Mouse (Mus musculus) liver, embryonic 12.5 days (tissue): ENCODE data around the gene Gtf2e1. TPM values are rescaled to one million over a fixed set of nuclear protein-coding genes. Genes with fewer than 3 reads are reported as not detected.

Experiments used
- ATAC-seq: fragments of 200-750 bp; cut with Nextera tagmentation; 2 replicates; pipeline ENCODE4 v1.8.0; 2017; ENCODE audit warnings: moderate number of reproducible peaks, mild to moderate bottlenecking, moderate library complexity
- H3K27ac ChIP-seq: fragments of 300-500 bp; sonication (generic); 2 replicates; pipeline ENCODE4 v1.5.1; 2016; ENCODE audit warnings: mild to moderate bottlenecking
- H3K27me3 ChIP-seq: fragments of 300-500 bp; sonication (generic); replicated peaks from 2 replicates; pipeline ENCODE4 v1.6.1; 2016; ENCODE audit warnings: mild to moderate bottlenecking, moderate library complexity
- H3K36me3 ChIP-seq: fragments of 300-500 bp; sonication (generic); 2 replicates; pipeline ENCODE4 v1.6.1; 2016; ENCODE audit warnings: mild to moderate bottlenecking, moderate library complexity
- H3K4me1 ChIP-seq: fragments of 300-500 bp; sonication (generic); 2 replicates; pipeline ENCODE4 v1.6.1; 2016
- H3K4me2 ChIP-seq: fragments of 300-500 bp; sonication (generic); 2 replicates; pipeline ENCODE4 v1.6.1; 2016; ENCODE audit warnings: mild to moderate bottlenecking, moderate library complexity
- H3K4me3 ChIP-seq: fragments of 300-500 bp; sonication (generic); 2 replicates; pipeline ENCODE4 v1.5.1; 2016; ENCODE audit warnings: mild to moderate bottlenecking, moderate library complexity
- H3K9ac ChIP-seq: fragments of 300-500 bp; sonication (generic); 2 replicates; pipeline ENCODE4 v1.6.1; 2016; ENCODE audit warnings: mild to moderate bottlenecking, moderate library complexity
- H3K9me3 ChIP-seq: fragments of 300-500 bp; sonication (generic); replicated peaks from 2 replicates; pipeline ENCODE4 v1.6.1; 2016; ENCODE audit warnings: mild to moderate bottlenecking, moderate library complexity
- WGBS: fragments of 180-500 bp; shearing (Covaris S2); methylation state at CpG from one replicate; pipeline ENCODE4 v1.1.7; 2016; ENCODE audit not compliant: insufficient replicate concordance; 5-methylcytosine and 5-hydroxymethylcytosine counted together
- polyA plus RNA-seq: library from polyadenylated mRNA; unstranded; fragments of >200 nt; fragmentation: Nextera tagmentation; extraction: Ambion mirVana; gene quantifications from 2 replicates; pipeline ENCODE4 v1.2.1, GENCODE M21; 2016

The Gtf2e1 gene
- polyA plus RNA-seq, 1 experiment from 2014 or later, result 18.1 TPM

DNA sequence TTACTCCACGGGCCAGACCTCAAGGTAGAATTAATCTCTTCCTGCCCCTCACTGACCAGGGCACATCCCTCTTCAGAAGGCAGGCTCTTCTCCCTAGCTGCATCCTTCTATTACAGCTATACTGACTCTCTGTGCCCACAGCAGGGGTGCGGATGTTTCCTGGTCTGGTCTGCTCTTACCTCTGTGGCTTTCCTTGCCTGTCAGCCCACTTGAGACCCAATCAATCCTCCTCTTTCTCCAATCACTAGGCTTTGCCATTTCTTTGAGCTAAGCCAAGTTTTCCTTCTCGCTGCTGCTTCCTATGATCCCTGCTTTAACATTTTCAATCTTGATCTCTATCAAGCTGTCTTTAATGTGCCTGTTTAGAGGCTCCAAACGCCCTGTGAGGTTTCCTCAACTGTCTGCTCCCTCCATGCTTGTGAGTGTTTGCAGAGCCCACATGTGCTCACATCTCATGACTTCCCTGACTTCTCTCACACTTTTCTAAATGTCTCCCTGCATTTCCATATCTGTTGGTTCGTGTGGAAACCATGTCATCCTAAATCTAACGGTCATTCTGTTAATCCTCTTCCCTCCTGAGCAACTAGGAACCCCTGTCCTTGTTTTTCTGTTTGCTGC lies 23.1 kb downstream of the Gtf2e1 start:
- Histone ChIP-seq H3K9ac (no peak overlapping the region), H3K4me1 (peaks cover 4% of the 10 kb centered on the region; the same call in 1 of the 2 replicates), H3K36me3 (peaks cover 69% of the 10 kb centered on the region), H3K9me3 (no peaks in the 10 kb centered on the region), H3K27me3 (no peaks in the 10 kb centered on the region), H3K4me3 (no peak overlapping the region), H3K27ac (no peak overlapping the region), H3K4me2 (no peak overlapping the region)
- ATAC-seq, result no peak
- 77% methylated on average over 6 of the region's 6 CpGs for WGBS

DNA sequence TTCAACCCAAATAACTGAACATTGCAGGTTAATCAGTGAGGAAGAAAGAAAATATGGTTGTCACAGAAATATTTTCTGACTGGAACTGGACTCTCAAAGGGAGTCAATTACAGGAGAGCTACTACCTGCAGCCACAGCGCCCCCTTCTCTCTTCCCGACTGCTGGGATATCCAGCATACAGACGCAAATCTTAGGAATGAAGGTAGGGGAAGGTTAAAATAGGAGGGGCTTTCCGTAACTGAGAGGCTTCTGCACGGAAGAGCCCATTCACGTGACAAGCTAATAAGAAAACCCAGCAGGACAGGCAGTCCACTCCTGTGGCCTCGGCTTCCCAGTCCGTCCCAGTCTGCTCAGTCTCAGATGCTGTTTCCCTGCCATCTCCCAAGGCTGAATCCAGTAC lies 24.9 kb downstream of the Gtf2e1 start:
- Histone ChIP-seq H3K9ac (no peak overlapping the region), H3K36me3 (peaks cover 67% of the 10 kb centered on the region), H3K4me1 (peaks cover 4% of the 10 kb centered on the region; the same call in 1 of the 2 replicates), H3K27ac (no peak overlapping the region), H3K27me3 (no peaks in the 10 kb centered on the region), H3K9me3 (no peaks in the 10 kb centered on the region), H3K4me2 (no peak overlapping the region), H3K4me3 (no peak overlapping the region)
- 78% methylated on average over 8 of the region's 8 CpGs for WGBS
- ATAC-seq, result no peak

DNA sequence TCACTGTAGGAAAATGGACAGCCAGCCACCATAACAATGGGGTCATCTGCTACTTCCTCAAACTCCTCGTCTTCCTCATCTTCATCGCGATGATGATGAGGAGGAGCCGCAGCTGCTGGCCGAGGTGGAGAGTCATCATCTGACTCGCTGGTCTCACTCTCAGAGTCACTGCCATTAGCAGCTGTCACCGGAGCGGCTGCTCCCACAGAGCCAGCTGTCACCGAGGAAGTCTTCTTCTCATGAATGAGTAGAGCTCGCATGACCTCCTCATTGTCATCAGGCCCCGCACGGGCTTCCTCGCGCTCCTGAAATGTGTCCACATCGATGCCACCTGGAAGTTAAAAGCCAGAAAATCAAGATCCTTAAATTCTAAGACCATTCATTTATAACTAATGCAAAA lies 28.1 kb downstream of the Gtf2e1 start:
- Histone ChIP-seq H3K4me1 (no peaks in the 10 kb centered on the region), H3K27ac (no peak overlapping the region), H3K4me2 (no peak overlapping the region), H3K36me3 (peaks cover 53% of the 10 kb centered on the region), H3K27me3 (no peaks in the 10 kb centered on the region), H3K9ac (no peak overlapping the region), H3K4me3 (no peak overlapping the region), H3K9me3 (no peaks in the 10 kb centered on the region)
- 83% methylated on average over 15 of the region's 15 CpGs for WGBS
- no peak for ATAC-seq

DNA sequence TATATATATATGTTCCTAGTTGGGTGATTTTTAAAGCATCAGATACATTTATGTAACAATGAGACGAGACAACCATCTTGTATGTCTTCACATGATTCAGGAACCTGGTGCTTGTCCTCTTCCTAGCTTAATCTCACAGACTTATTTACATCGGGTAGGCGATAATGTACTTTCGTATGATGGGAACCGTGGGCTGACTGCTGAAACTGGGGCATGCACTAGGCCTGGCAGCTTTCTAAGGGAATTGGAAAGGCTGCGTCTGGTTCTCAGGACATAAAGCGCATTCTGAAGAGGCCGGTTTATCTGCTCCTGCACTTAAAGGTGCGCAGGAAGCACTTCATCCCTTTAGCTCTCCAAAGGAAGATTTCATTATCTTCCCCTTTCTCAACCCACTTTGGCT lies 32.8 kb downstream of the Gtf2e1 start:
- H3K9me3 ChIP-seq, result no peaks in the 10 kb centered on the region

DNA sequence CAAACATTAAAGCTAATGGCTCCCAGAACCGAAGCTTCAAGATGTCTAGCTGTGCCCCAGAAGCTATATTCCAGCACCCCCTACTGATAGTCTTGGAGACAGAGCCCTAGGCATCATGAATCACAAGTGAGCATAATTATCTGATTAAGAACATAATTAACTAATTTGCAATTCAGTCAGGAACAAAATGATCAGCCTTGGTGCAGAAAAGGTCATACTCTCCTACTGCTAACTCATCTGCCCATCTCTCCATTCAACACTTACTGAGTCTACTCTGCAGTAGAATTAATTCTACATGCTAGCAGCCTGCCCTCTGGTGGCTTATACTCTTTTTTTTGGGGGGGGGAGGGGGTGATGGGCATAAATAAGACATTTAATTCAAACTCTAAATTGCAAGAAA lies 35.1 kb downstream of the Gtf2e1 start:
- Histone ChIP-seq H3K9ac (no peak overlapping the region), H3K27ac (no peak overlapping the region), H3K4me1 (no peaks in the 10 kb centered on the region), H3K4me2 (no peak overlapping the region), H3K4me3 (no peak overlapping the region), H3K27me3 (no peaks in the 10 kb centered on the region), H3K36me3 (peaks cover 3% of the 10 kb centered on the region; the same call in 1 of the 2 replicates), H3K9me3 (no peaks in the 10 kb centered on the region)
- no peak for ATAC-seq
- WGBS, result 46% methylated on average over 1 of the region's 1 CpGs

More for the DNA sequence above, 32.8 kb downstream of the Gtf2e1 start:
- Histone ChIP-seq H3K36me3 (peaks cover 22% of the 10 kb centered on the region), H3K4me3 (no peak overlapping the region), H3K4me2 (no peak overlapping the region), H3K27ac (no peak overlapping the region), H3K27me3 (no peaks in the 10 kb centered on the region), H3K9ac (no peak overlapping the region), H3K4me1 (no peaks in the 10 kb centered on the region)
- 78% methylated on average over 9 of the region's 9 CpGs for WGBS
- no peak for ATAC-seq

DNA sequence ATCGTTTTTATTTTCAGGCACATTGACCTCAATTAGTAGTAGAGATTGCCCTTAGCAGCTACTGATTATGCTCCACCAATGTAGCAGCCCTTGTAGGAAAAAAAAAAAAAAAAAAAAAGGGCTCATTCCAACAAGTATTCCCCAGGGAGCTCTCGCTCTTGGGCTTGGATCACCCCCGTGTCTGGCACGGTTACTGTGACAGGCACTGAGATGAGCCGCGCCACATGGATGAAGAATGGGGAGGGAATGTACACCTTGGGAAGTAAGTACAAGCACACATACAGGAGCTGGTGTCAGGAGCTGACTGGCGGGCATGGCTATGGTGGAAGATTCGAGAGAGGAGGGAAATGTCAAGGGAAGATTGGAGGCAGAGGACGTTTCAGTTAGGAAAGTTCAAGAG lies 41.0 kb downstream of the Gtf2e1 start:
- H3K4me2 ChIP-seq, result no peak overlapping the region

DNA sequence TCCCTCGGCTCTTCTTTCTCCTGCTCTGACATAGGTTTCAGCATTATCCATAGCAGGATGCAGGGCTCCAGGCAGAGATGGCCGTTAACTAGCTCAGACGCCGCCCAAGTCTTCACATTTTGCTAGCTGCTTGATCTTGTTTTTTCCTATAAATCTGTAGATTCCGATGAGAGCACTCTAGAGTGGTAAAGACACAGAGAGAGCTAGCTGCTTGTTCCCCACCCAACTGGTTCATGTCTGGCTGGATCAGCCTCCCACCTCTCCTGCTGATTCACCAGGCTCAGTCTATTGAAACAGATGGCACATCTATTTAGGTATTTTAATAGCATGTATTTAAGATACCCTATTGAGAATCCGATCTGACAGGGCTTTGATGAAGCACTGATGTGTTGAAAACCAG lies 44.6 kb downstream of the Gtf2e1 start:
- Histone ChIP-seq H3K4me2 (no peak overlapping the region), H3K4me1 (no peaks in the 10 kb centered on the region), H3K27me3 (no peaks in the 10 kb centered on the region), H3K9me3 (no peaks in the 10 kb centered on the region), H3K4me3 (no peak overlapping the region), H3K36me3 (no peaks in the 10 kb centered on the region), H3K27ac (no peak overlapping the region), H3K9ac (no peak overlapping the region)
- WGBS, result 69% methylated on average over 6 of the region's 6 CpGs
- no peak for ATAC-seq

More for the DNA sequence above, 41.0 kb downstream of the Gtf2e1 start:
- no peaks in the 10 kb centered on the region for H3K9me3 ChIP-seq
- no peaks in the 10 kb centered on the region for H3K4me1 ChIP-seq
- H3K27me3 ChIP-seq, result no peaks in the 10 kb centered on the region
- H3K4me3 ChIP-seq, result no peak overlapping the region
- no peak overlapping the region for H3K27ac ChIP-seq
- ATAC-seq, result no peak
- H3K36me3 ChIP-seq, result no peaks in the 10 kb centered on the region
- 67% methylated on average over 9 of the region's 9 CpGs for WGBS
- no peak overlapping the region for H3K9ac ChIP-seq

DNA sequence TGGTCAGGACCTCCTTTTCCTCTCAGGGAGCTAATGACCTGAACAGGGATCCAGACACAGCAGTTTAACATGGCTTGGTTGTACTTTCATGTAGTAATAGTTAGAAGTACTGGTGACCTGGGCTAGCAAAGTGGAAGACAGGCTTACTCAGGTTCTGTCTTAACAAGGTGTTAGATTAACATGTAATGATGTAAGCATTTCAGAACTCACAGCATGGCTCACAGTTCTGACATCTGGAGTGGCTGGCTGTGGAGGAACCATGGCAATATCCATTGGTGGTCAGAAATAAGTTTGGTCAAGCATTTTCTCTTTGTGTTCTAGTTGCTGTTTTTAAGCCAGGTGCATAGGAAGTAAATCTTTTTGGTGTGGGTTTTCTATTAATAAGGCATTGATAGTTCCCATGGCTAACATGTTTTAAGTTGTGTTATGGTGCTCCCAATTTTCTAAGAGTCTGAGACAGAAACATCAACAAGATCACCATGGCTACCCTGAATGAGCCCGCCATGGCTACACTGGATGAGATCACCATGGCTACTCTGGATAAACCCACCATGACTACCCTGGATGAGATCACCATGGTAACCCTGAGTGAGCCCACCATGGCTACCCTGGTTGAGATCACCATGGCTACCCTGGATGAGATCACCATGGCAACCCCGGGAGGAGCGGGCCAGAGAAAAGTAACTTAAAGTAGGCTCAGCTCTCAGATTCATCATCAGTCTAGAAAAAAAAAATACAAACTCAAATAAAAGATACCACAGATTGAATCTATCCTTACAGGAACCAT lies 52.6 kb downstream of the Gtf2e1 start:
- no peak overlapping the region for H3K4me2 ChIP-seq
- H3K27ac ChIP-seq, result no peak overlapping the region
- H3K4me1 ChIP-seq, result no peaks in the 10 kb centered on the region
- H3K9ac ChIP-seq, result no peak overlapping the region
- H3K27me3 ChIP-seq, result no peaks in the 10 kb centered on the region
- no peaks in the 10 kb centered on the region for H3K36me3 ChIP-seq
- 82% methylated on average over 3 of the region's 3 CpGs for WGBS
- no peaks in the 10 kb centered on the region for H3K9me3 ChIP-seq
- no peak overlapping the region for H3K4me3 ChIP-seq
- ATAC-seq, result no peak

DNA sequence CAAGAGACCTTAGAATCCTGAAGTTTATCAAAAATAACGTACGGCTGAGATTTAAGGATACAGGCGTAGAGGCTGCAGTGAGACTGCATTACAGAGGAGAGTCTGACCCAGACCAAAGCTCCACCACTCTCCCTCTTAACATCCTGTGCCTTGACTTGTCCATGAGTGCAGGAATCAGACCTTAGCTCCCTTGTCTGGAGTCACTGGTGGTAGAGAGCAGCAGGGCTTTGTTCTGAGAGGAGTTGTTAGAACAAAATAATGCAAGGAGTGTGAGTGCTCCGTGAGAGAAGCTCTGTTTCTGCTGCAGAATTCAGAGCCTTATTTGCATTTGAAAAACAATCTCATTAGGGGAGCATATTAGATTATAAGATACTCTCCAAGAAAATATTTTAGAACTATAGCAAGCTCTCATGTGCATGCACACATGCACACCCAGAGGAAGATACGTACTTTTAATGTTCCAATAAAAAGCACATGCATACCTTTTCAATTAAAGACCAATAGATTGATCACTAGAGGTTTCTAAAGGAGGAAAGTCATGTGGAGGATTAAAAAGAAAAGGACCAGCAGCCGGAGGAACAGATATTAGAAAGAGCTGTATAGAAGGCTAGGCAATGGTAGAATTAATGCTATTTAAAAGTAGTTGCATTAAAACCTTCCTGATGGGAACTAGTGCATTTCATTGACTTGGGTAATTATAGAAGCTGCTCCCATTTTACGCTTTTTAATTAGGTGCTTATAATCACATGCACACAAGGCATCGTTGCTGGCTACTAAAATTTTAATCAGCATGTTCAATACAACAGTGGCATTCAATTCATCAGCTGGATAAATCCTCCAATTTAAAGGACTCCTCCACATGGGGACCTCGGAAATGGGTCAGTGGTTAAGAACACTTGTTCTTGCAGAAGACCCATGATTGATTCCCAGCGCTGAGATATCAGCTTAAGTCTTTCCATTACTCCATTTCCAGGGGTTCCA lies 61.0 kb downstream of the Gtf2e1 start:
- Histone ChIP-seq H3K27ac (no peak overlapping the region), H3K27me3 (no peaks in the 10 kb centered on the region), H3K4me3 (no peak overlapping the region), H3K36me3 (no peaks in the 10 kb centered on the region), H3K4me1 (no peaks in the 10 kb centered on the region), H3K4me2 (no peak overlapping the region), H3K9ac (no peak overlapping the region), H3K9me3 (no peaks in the 10 kb centered on the region)
- 71% methylated on average over 10 of the region's 10 CpGs for WGBS
- no peak for ATAC-seq

DNA sequence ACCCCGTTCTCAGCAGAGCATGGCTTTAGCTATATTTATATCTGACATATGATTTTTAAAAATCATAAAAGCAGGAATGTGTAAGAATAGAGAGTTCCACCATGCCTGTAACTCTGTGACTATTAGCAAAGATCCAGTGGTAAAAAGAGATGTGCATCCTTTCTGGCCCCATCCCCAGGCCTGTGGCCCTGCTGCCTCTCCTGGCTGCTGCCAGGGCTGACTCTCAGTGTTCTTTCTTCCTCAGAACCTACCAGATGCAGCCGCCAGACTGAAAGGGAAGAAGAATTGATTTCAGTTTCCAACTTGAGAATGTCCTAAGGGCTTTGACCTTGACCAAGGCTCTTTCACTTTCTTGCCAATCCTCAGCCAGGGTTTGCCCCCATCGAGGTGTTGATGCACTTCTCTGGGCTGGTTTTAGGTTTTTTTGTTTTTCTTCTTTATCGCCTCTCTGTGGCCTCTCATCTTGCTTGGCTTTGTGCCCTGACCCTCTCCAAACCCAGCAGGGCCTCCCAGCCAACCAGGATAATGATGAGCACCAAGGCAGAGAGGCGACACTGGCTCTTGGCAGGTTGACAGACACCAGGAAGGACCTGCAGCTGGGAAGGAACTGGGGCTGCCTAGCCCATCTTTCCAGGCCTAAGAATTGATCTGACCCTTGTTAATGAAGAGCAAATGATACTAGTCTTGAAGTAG lies 66.8 kb downstream of the Gtf2e1 start:
- no peak for ATAC-seq
- Histone ChIP-seq H3K4me3 (no peak overlapping the region), H3K9me3 (no peaks in the 10 kb centered on the region), H3K27ac (no peak overlapping the region), H3K36me3 (no peaks in the 10 kb centered on the region), H3K9ac (no peak overlapping the region), H3K4me2 (no peak overlapping the region), H3K27me3 (no peaks in the 10 kb centered on the region), H3K4me1 (no peaks in the 10 kb centered on the region)
- 37% methylated on average over 5 of the region's 5 CpGs for WGBS

DNA sequence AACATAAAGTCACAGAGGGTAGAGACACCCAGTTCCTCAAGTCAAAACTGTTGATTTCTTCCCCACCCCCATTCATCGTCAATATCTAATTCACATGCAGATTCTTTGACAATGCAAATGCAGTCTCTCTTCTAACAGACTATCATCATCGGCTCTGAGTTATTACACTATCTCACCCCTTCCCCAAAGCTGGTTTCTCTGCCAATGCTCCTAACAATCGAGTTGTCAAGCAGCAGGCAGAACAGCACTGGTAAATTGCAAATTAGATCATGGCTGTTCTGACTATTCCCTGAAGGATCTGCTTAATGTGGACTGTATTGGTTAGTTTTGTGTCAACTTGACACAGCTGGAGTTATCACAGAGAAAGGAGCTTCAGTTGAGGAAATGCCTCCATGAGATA lies 70.0 kb downstream of the Gtf2e1 start:
- Histone ChIP-seq H3K9me3 (no peaks in the 10 kb centered on the region), H3K27ac (no peak overlapping the region), H3K4me1 (no peaks in the 10 kb centered on the region), H3K9ac (no peak overlapping the region), H3K36me3 (no peaks in the 10 kb centered on the region), H3K4me3 (no peak overlapping the region), H3K27me3 (no peaks in the 10 kb centered on the region), H3K4me2 (no peak overlapping the region)
- WGBS, result 48% methylated on average over 3 of the region's 3 CpGs
- no peak for ATAC-seq
